Mouse (Mus musculus) heart, adult 2 months (tissue): Measurements from ENCODE around the gene Tnp2.

Source experiments
- EP300 ChIP-seq: fragments of 200-500 bp; IDR thresholded peaks from 2 replicates; pipeline ENCODE4 v1.6.1; 2011; ENCODE audit warnings: low read depth, low read length, control low read depth; ENCODE audit not compliant: insufficient read depth
- POLR2A ChIP-seq: fragments of 200-500 bp; IDR thresholded peaks from 2 replicates; pipeline ENCODE4 v1.6.1; 2011; ENCODE audit warnings: mild to moderate bottlenecking, low read depth, low read length, control low read depth; ENCODE audit not compliant: insufficient read depth

DNA sequence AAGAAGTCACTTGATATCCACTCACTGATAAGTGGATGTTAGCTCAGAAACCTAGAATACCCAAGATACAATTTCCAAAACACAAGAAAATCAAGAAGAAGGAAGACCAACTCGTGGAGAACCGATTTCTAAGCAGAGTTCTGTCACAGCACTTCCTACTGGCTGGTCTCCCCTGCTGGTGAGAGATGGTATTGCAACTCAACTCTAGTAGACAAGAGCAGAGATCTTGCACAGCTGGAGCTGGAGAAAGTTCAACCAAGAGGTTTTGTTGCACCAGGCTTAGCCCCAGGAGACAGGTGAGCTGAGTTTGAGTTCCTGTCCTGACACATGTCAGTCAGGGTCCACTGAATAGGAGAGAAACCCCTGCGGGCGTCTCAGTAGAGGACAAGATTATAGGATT lies 21.3 kb downstream of the Tnp2 start:
- TF ChIP-seq POLR2A (no peak), EP300 (no peak)
